Mouse (Mus musculus) macrophage (primary cell): ENCODE data around the gene Ttll13. TPM values are rescaled to one million over a fixed set of nuclear protein-coding genes. Genes with fewer than 3 reads are reported as not detected.

Experiments
- H3K27ac ChIP-seq: fragments of 350-480 bp; formaldehyde crosslinking; 2 replicates; pipeline ENCODE4 v1.9.0; 2021
- H3K36me3 ChIP-seq: fragments of 350-480 bp; formaldehyde crosslinking; 2 replicates; pipeline ENCODE4 v1.9.0; 2021; ENCODE audit errors: inconsistent target
- H3K4me3 ChIP-seq: fragments of 350-480 bp; formaldehyde crosslinking; 2 replicates; pipeline ENCODE4 v1.9.0; 2021; ENCODE audit errors: inconsistent target
- H3K79me2 ChIP-seq: fragments of 350-480 bp; formaldehyde crosslinking; 2 replicates; pipeline ENCODE4 v1.9.0; 2021; ENCODE audit errors: inconsistent target
- WGBS: methylation state at CpG from one replicate; pipeline ENCODE4 v1.1.7; 2026; ENCODE audit warnings: inconsistent platforms; ENCODE audit not compliant: missing documents; 5-methylcytosine and 5-hydroxymethylcytosine counted together
- polyA plus RNA-seq: library from polyadenylated mRNA; stranded (reverse); fragments of 250-400 nt; gene quantifications from 3 replicates; pipeline ENCODE4 v1.2.4, GENCODE M21; 2018; ENCODE audit warnings: inconsistent platforms
- total RNA-seq, 78 experiments: library from RNA; depleted of rRNA; stranded (reverse); fragments of 250-400 nt; gene quantifications; 1 replicate in 9 of 78; 2 replicates in 24 of 78; 3 replicates in 43 of 78; 4 replicates in 2 of 78; pipeline ENCODE4 v1.2.4; 2018; ENCODE audit warnings: inconsistent platforms in 56 of 78

Ttll13 gene
- total RNA-seq (2018; cell fraction: chromatin; rRNA removed), result 1 to 10 TPM in 2 of 26 experiments, under 1 TPM in 5, not detected in 19; 0.16 to 2.2 (median 0.66) TPM
- under 1 TPM in 15 of 26 experiments, not detected in 11; 0.03 to 0.67 (median 0.09) TPM for total RNA-seq (2018; cell fraction: cytosol; rRNA removed)
- 1 to 10 TPM in 2 of 26 experiments, under 1 TPM in 2, not detected in 22; 0.30 to 1.8 (median 0.77) TPM for total RNA-seq (2018; cell fraction: nucleus; rRNA removed)
- 0.06 to 0.07 TPM in 2 of 3 replicates, not detected in the other for polyA plus RNA-seq

GRCm38 (mm10) chr7:80246148-80246721 lies at the start of gene Ttll13:
Ttll13 (plus strand) TSS chr7:80246376.
- Histone ChIP-seq H3K4me3 (peak within 1 kb of the TSS; percentile 35), H3K79me2 (no peaks in the 10 kb centered on the region), H3K36me3 (no peaks in the 10 kb centered on the region), H3K27ac (peak within 1 kb of the TSS; percentile 35)
- WGBS, result 0% methylated on average over 41 of the region's 48 CpGs

- H3K79me2 ChIP-seq, result peaks cover 33% of the 10 kb centered on the region; the same call in 1 of the 2 replicates
- no peak overlapping the region for H3K4me3 ChIP-seq
- H3K36me3 ChIP-seq, result no peaks in the 10 kb centered on the region
- H3K27ac ChIP-seq, result no peak overlapping the region
- WGBS, result 43% methylated on average over 4 of the region's 4 CpGs
These were observed 48.8 kb upstream of the Ttll13 start for GRCm38 (mm10) chr7:80197371-80197770.

GRCm38 (mm10) chr7:80197941-80198778 lies 48.0 kb upstream of the Ttll13 start:
- Histone ChIP-seq H3K27ac (no peak overlapping the region), H3K36me3 (no peaks in the 10 kb centered on the region), H3K79me2 (peaks cover 40% of the 10 kb centered on the region; the same call in 1 of the 2 replicates), H3K4me3 (peak overlapping the region; percentile 82)
- 1% methylated on average over 74 of the region's 74 CpGs for WGBS

- no peaks in the 10 kb centered on the region for H3K36me3 ChIP-seq
- 1% methylated on average over 11 of the region's 11 CpGs for WGBS
- H3K27ac ChIP-seq, result peak overlapping the region; percentile 22; the same call in 1 of the 2 replicates
- H3K79me2 ChIP-seq, result peaks cover 42% of the 10 kb centered on the region; the same call in 1 of the 2 replicates
- peak overlapping the region; percentile 82 for H3K4me3 ChIP-seq
These were observed 47.3 kb upstream of the Ttll13 start for GRCm38 (mm10) chr7:80198863-80199262.

GRCm38 (mm10) chr7:80199286-80199685 lies 46.9 kb upstream of the Ttll13 start:
- WGBS, result 25% methylated on average over 6 of the region's 6 CpGs
- Histone ChIP-seq H3K4me3 (peak overlapping the region; percentile 82), H3K27ac (peak overlapping the region; percentile 22; the same call in 1 of the 2 replicates), H3K36me3 (no peaks in the 10 kb centered on the region), H3K79me2 (peaks cover 47% of the 10 kb centered on the region; the same call in 1 of the 2 replicates)

GRCm38 (mm10) chr7:80199851-80200587 lies 46.2 kb upstream of the Ttll13 start:
- peaks cover 54% of the 10 kb centered on the region; the same call in 1 of the 2 replicates for H3K79me2 ChIP-seq
- WGBS, result 84% methylated on average over 11 of the region's 11 CpGs
- no peak overlapping the region; the same call in 1 of the 2 replicates for H3K4me3 ChIP-seq
- no peaks in the 10 kb centered on the region for H3K36me3 ChIP-seq
- no peak overlapping the region for H3K27ac ChIP-seq

- Histone ChIP-seq H3K79me2 (peaks cover 59% of the 10 kb centered on the region; the same call in 1 of the 2 replicates), H3K27ac (no peak overlapping the region), H3K4me3 (no peak overlapping the region), H3K36me3 (no peaks in the 10 kb centered on the region)
- 95% methylated on average over 6 of the region's 6 CpGs for WGBS
These were observed 45.6 kb upstream of the Ttll13 start for GRCm38 (mm10) chr7:80200588-80200945.

GRCm38 (mm10) chr7:80200963-80201539 lies 45.1 kb upstream of the Ttll13 start:
- Histone ChIP-seq H3K27ac (no peak overlapping the region), H3K4me3 (no peak overlapping the region), H3K36me3 (no peaks in the 10 kb centered on the region), H3K79me2 (peaks cover 64% of the 10 kb centered on the region; the same call in 1 of the 2 replicates)
- 95% methylated on average over 5 of the region's 5 CpGs for WGBS

- Histone ChIP-seq H3K36me3 (no peaks in the 10 kb centered on the region), H3K27ac (no peak overlapping the region), H3K4me3 (no peak overlapping the region), H3K79me2 (peaks cover 74% of the 10 kb centered on the region; the same call in 1 of the 2 replicates)
- WGBS, result 95% methylated on average over 15 of the region's 15 CpGs
These were observed 44.2 kb upstream of the Ttll13 start for GRCm38 (mm10) chr7:80201888-80202540.

GRCm38 (mm10) chr7:80202961-80203360 lies 43.2 kb upstream of the Ttll13 start:
- Histone ChIP-seq H3K27ac (peak overlapping the region; percentile 5; the same call in 1 of the 2 replicates), H3K36me3 (no peaks in the 10 kb centered on the region), H3K4me3 (no peak overlapping the region), H3K79me2 (peaks cover 83% of the 10 kb centered on the region; the same call in 1 of the 2 replicates)
- 43% methylated on average over 5 of the region's 5 CpGs for WGBS

GRCm38 (mm10) chr7:80203638-80204096 lies 42.5 kb upstream of the Ttll13 start:
- no peak overlapping the region for H3K4me3 ChIP-seq
- 34% methylated on average over 12 of the region's 12 CpGs for WGBS

GRCm38 (mm10) chr7:80204362-80204761 lies 41.8 kb upstream of the Ttll13 start:
- Histone ChIP-seq H3K36me3 (no peaks in the 10 kb centered on the region), H3K27ac (no peak overlapping the region), H3K79me2 (peaks cover 92% of the 10 kb centered on the region; the same call in 1 of the 2 replicates), H3K4me3 (no peak overlapping the region)
- WGBS, result 39% methylated on average over 4 of the region's 4 CpGs

More at GRCm38 (mm10) chr7:80203638-80204096, 42.5 kb upstream of the Ttll13 start:
- Histone ChIP-seq H3K79me2 (peaks cover 90% of the 10 kb centered on the region; the same call in 1 of the 2 replicates), H3K36me3 (no peaks in the 10 kb centered on the region), H3K27ac (no peak overlapping the region)

GRCm38 (mm10) chr7:80204961-80205360 lies 41.2 kb upstream of the Ttll13 start:
- Histone ChIP-seq H3K4me3 (no peak overlapping the region), H3K79me2 (peaks cover 86% of the 10 kb centered on the region; the same call in 1 of the 2 replicates), H3K36me3 (no peaks in the 10 kb centered on the region), H3K27ac (no peak overlapping the region)
- 72% methylated on average over 7 of the region's 7 CpGs for WGBS
